Mouse (Mus musculus) cerebellum, adult 2 months (tissue): Measurements from ENCODE around the gene Gm21778. TPM values are rescaled to one million over a fixed set of nuclear protein-coding genes. Genes with fewer than 3 reads are reported as not detected.
"Not testable (repeated sequence)": the region's sequence is repeated elsewhere in the genome, so short reads cannot be mapped to it uniquely, and the experiment has no call there.

Source experiments
- DNase-seq, 2 experiments: peaks; one replicate each; pipeline ENCODE4 v3.0.0; 2021
- H3K27ac ChIP-seq: fragments of 200-500 bp; 2 replicates; pipeline ENCODE4 v1.5.1; 2012; ENCODE audit warnings: low read length, control low read depth, inconsistent platforms; ENCODE audit not compliant: insufficient read depth
- H3K27me3 ChIP-seq: fragments of 200-500 bp; 2 replicates; pipeline ENCODE4 v1.6.1; 2012; ENCODE audit warnings: inconsistent platforms, mild to moderate bottlenecking, low read length, moderate library complexity; ENCODE audit not compliant: control insufficient read depth, insufficient read depth
- H3K4me1 ChIP-seq: fragments of 200-500 bp; 2 replicates; pipeline ENCODE4 v1.6.1; 2011; ENCODE audit warnings: low read length; ENCODE audit not compliant: control insufficient read depth, insufficient read depth
- H3K4me3 ChIP-seq: fragments of 200-500 bp; replicated peaks from 2 replicates; pipeline ENCODE3; 2011; ENCODE audit warnings: mild to moderate bottlenecking, low read depth, low read length, control low read depth; ENCODE audit not compliant: insufficient read depth
- polyA plus RNA-seq: library from polyadenylated mRNA; depleted of rRNA; stranded (reverse); fragments of >200 nt; gene quantifications from 2 replicates; pipeline ENCODE4 v1.2.3, GENCODE M21; 2012; rRNA removed

Gm21778 gene
- not detected in 2 replicates for polyA plus RNA-seq

GRCm38 (mm10) chrY:5942160-5942559 lies at the start of gene Gm21778:
Gm21778 (plus strand) TSS chrY:5942460.
- H3K4me1 ChIP-seq, DNase-seq, H3K4me3 ChIP-seq, H3K27ac ChIP-seq, H3K27me3 ChIP-seq: not testable (repeated sequence)

Other genes with a start within 250 kb of the Gm21778 start
- not detected in 2 replicates for gene Gm20914, start 216.5 kb upstream of the Gm21778 start, polyA plus RNA-seq
- gene Gm28171, start 149.1 kb upstream of the Gm21778 start, polyA plus RNA-seq, result not detected in 2 replicates